Mouse (Mus musculus) embryonic fibroblast, embryonic 13.5 days (primary cell): ENCODE measurements around the gene Gm4307. TPM values are rescaled to one million over a fixed set of nuclear protein-coding genes. Genes with fewer than 3 reads are reported as not detected.
"Not testable (repeated sequence)": the region's sequence is repeated elsewhere in the genome, so short reads cannot be mapped to it uniquely, and the experiment has no call there.

Experiments
- H3K27ac ChIP-seq: 2 replicates; pipeline ENCODE4 v1.5.1; 2012; ENCODE audit warnings: low read length, control low read depth, inconsistent platforms; ENCODE audit not compliant: insufficient read depth
- H3K4me1 ChIP-seq: 2 replicates; pipeline ENCODE4 v1.6.1; 2011; ENCODE audit warnings: low read length; ENCODE audit not compliant: control insufficient read depth, insufficient read depth
- H3K4me3 ChIP-seq: 2 replicates; pipeline ENCODE4 v1.5.1; 2011; ENCODE audit warnings: mild to moderate bottlenecking, control low read depth, low read length; ENCODE audit not compliant: insufficient read depth
- polyA plus RNA-seq: library from polyadenylated mRNA; stranded (reverse); fragments of >200 nt; gene quantifications from 2 replicates; pipeline ENCODE4 v1.2.4, GENCODE M21; 2011; ENCODE audit warnings: low read depth; ENCODE audit not compliant: missing spikeins, insufficient read length

Gm4307 gene
- not detected in 2 replicates for polyA plus RNA-seq

DNA sequence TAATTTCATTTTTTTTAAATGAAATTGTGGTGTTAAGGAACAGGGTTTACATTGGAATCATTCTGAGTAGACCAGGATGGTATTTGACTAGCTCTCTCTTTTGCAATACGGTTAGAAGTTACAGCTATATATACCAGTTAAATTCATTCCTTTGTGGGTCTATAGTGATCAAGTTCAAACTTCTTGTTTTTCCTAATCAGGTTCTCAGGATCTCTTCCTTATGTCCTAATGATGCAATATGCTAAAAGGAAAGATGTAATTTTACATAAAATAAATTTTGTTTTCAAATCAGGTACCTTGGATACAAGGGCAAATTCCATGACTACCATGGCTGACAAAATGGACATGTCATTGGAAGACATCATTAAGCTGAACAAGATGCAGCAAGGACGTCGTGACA is at the start of gene Gm4307:
TSS of gene Gm4307 (plus strand) at position 301 of the 400 bp plus-strand sequence.
- H3K4me3 ChIP-seq, H3K4me1 ChIP-seq, H3K27ac ChIP-seq: not testable (repeated sequence)

DNA sequence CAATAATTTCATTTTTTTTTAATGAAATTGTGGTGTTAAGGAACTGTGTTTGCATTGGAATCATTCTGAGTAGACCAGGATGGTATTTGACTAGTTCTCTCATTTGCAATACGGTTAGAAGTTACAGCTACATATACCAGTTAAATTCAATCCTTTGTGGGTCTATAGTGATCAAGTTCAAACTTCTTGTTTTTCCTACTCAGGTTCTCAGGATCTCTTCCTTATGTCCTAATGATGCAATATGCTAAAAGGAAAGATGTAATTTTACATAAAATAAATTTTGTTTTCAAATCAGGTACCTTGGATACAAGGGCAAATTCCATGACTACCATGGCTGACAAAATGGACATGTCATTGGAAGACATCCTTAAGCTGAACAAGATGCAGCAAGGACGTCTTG is 25.8 kb upstream of the Gm4307 start, which contains the start of gene Gm4301:
TSS of gene Gm4301 (plus strand) at position 301 of the 400 bp plus-strand sequence.
- not testable (repeated sequence) for H3K27ac ChIP-seq, H3K4me3 ChIP-seq, H3K4me1 ChIP-seq

DNA sequence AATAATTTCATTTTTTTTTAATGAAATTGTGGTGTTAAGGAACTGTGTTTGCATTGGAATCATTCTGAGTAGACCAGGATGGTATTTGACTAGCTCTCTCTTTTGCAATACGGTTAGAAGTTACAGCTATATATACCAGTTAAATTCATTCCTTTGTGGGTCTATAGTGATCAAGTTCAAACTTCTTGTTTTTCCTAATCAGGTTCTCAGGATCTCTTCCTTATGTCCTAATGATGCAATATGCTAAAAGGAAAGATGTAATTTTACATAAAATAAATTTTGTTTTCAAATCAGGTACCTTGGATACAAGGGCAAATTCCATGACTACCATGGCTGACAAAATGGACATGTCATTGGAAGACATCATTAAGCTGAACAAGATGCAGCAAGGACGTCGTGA is 20.6 kb upstream of the Gm4307 start, which contains the start of gene Gm4302:
TSS of gene Gm4302 (plus strand) at position 301 of the 400 bp plus-strand sequence.
- H3K4me1 ChIP-seq, H3K4me3 ChIP-seq, H3K27ac ChIP-seq: not testable (repeated sequence)

DNA sequence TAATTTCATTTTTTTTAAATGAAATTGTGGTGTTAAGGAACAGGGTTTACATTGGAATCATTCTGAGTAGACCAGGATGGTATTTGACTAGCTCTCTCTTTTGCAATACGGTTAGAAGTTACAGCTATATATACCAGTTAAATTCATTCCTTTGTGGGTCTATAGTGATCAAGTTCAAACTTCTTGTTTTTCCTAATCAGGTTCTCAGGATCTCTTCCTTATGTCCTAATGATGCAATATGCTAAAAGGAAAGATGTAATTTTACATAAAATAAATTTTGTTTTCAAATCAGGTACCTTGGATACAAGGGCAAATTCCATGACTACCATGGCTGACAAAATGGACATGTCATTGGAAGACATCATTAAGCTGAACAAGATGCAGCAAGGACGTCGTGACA is 15.5 kb upstream of the Gm4307 start, which contains the start of gene Gm4303:
TSS of gene Gm4303 (plus strand) at position 301 of the 400 bp plus-strand sequence.
- not testable (repeated sequence) for H3K4me1 ChIP-seq, H3K27ac ChIP-seq, H3K4me3 ChIP-seq

DNA sequence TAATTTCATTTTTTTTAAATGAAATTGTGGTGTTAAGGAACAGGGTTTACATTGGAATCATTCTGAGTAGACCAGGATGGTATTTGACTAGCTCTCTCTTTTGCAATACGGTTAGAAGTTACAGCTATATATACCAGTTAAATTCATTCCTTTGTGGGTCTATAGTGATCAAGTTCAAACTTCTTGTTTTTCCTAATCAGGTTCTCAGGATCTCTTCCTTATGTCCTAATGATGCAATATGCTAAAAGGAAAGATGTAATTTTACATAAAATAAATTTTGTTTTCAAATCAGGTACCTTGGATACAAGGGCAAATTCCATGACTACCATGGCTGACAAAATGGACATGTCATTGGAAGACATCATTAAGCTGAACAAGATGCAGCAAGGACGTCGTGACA is 10.3 kb upstream of the Gm4307 start, which contains the start of gene Gm4305:
TSS of gene Gm4305 (plus strand) at position 301 of the 400 bp plus-strand sequence.
- not testable (repeated sequence) for H3K4me1 ChIP-seq, H3K27ac ChIP-seq, H3K4me3 ChIP-seq

DNA sequence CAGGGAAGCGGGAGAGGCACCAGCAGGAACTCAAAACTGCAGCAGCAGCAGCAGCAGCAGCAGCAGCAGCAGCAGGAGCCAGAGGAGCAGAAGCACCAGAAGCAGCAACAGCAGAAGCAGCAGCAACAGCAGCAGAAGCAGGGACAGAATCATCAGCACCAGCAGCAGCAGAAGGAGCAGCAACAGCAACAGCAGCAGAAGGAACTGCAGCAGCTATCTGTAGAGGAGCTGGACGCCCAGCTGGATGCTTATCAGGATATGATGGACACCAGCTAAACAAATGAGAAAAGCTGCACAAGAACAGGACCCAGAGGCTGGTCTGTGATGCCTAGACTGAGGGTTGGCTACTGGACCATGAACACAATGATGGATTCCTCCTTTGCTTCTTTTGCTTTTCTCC is 4.3 kb upstream of the Gm4307 start:
- not testable (repeated sequence) for H3K4me3 ChIP-seq, H3K27ac ChIP-seq, H3K4me1 ChIP-seq

DNA sequence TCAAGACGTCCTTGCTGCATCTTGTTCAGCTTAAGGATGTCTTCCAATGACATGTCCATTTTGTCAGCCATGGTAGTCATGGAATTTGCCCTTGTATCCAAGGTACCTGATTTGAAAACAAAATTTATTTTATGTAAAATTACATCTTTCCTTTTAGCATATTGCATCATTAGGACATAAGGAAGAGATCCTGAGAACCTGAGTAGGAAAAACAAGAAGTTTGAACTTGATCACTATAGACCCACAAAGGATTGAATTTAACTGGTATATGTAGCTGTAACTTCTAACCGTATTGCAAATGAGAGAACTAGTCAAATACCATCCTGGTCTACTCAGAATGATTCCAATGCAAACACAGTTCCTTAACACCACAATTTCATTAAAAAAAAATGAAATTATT is 21.3 kb downstream of the Gm4307 start, which contains the start of gene Gm4312:
TSS of gene Gm4312 (minus strand) at position 101 of the 400 bp plus-strand sequence.
- H3K4me3 ChIP-seq, H3K27ac ChIP-seq, H3K4me1 ChIP-seq: not testable (repeated sequence)

DNA sequence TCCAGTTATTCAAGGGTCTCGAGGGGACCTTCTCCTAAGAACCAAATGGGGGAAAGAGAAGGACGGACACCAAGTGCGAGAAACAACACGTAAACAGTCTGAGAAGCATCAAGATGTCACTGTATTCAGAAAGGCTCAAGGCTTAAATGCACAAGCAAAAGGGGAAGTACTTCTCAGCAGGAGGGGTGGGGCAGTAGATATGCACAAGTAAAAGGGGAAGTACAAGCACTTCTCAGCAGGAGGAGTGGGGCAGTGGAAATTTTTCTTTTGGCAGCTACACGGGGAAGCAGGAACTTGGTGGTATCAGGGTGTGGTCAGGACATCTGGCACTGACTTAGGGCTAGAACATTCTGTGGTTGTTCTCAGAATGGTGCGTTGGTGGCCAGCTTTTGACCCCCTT is 41.2 kb downstream of the Gm4307 start:
- not testable (repeated sequence) for H3K4me3 ChIP-seq, H3K27ac ChIP-seq, H3K4me1 ChIP-seq

Other genes with a start within 250 kb of the Gm4307 start
- not detected in 2 replicates for gene Gm4301, start 25.7 kb upstream of the Gm4307 start, polyA plus RNA-seq
- gene Gm4302, start 20.5 kb upstream of the Gm4307 start, polyA plus RNA-seq = not detected in 2 replicates
- not detected in 2 replicates for gene Gm4303, start 15.4 kb upstream of the Gm4307 start, polyA plus RNA-seq
- gene Gm4305, start 10.2 kb upstream of the Gm4307 start, polyA plus RNA-seq = not detected in 2 replicates
- gene Gm4312, start 21.2 kb downstream of the Gm4307 start, polyA plus RNA-seq = not detected in 2 replicates
- gene Tmtc3, start 126.0 kb downstream of the Gm4307 start, polyA plus RNA-seq = 73.4 and 80.6 TPM in 2 replicates
- gene Cep290, start 126.2 kb downstream of the Gm4307 start, polyA plus RNA-seq = 10.7 and 12.2 TPM in 2 replicates
- gene 4930430F08Rik, start 229.1 kb downstream of the Gm4307 start, polyA plus RNA-seq = 14.4 and 15.5 TPM in 2 replicates
- not detected in 2 replicates for gene 1700017N19Rik, start 229.1 kb downstream of the Gm4307 start, polyA plus RNA-seq